Mouse (Mus musculus) embryonic facial prominence, embryonic 11.5 days (tissue): ENCODE measurements at regions not wholly inside any gene's neighbourhood (a gene's known extent, or its start where the extent isn't known, plus 50 kb on each side); places are given as distances from the start of the nearest gene placed in this dataset.
A peak's percentile ranks its signal among the peaks of the same experiment; 100 is the strongest.

Source experiments
- ATAC-seq: fragments of 200-750 bp; cut with Nextera tagmentation; replicated peaks from 2 replicates; pipeline ENCODE4 v1.8.0; 2017; ENCODE audit warnings: low read depth; ENCODE audit not compliant: insufficient number of reproducible peaks, low FRiP score, low TSS enrichment
- DNase-seq: peaks from one replicate; pipeline ENCODE4 v3.0.0-alpha.2; 2015; ENCODE audit warnings: low spot score
- H3K27ac ChIP-seq: fragments of 300-500 bp; sonication (generic); replicated peaks from 2 replicates; pipeline ENCODE4 v1.5.1; 2014; ENCODE audit warnings: mild to moderate bottlenecking, low read depth, low read length, control low read depth
- H3K27me3 ChIP-seq: fragments of 300-500 bp; sonication (generic); 2 replicates; pipeline ENCODE4 v1.6.1; 2014; ENCODE audit warnings: mild to moderate bottlenecking, low read length, moderate library complexity, mixed read lengths; ENCODE audit not compliant: control insufficient read depth, insufficient read depth
- H3K36me3 ChIP-seq: fragments of 300-500 bp; sonication (generic); replicated peaks from 2 replicates; pipeline ENCODE4 v1.6.1; 2014; ENCODE audit warnings: low read depth, mild to moderate bottlenecking, low read length, moderate library complexity, mixed read lengths; ENCODE audit not compliant: control insufficient read depth, insufficient read depth
- H3K4me1 ChIP-seq: fragments of 300-500 bp; sonication (generic); 2 replicates; pipeline ENCODE4 v1.6.1; 2014; ENCODE audit warnings: low read length, mixed read lengths; ENCODE audit not compliant: control insufficient read depth, insufficient read depth
- H3K4me2 ChIP-seq: fragments of 300-500 bp; sonication (generic); 2 replicates; pipeline ENCODE4 v1.6.1; 2014; ENCODE audit warnings: low read depth, mild to moderate bottlenecking, control low read depth, low read length, moderate library complexity
- H3K4me3 ChIP-seq: fragments of 300-500 bp; sonication (generic); 2 replicates; pipeline ENCODE4 v1.5.1; 2014; ENCODE audit warnings: low read depth, low read length, control low read depth
- H3K9ac ChIP-seq: fragments of 300-500 bp; sonication (generic); replicated peaks from 2 replicates; pipeline ENCODE4 v1.6.1; 2014; ENCODE audit warnings: mild to moderate bottlenecking, control low read depth, low read length
- H3K9me3 ChIP-seq: fragments of 300-500 bp; sonication (generic); replicated peaks from 2 replicates; pipeline ENCODE4 v1.6.1; 2016; ENCODE audit warnings: mild to moderate bottlenecking, low read length, inconsistent platforms, mixed read lengths; ENCODE audit not compliant: control insufficient read depth
- WGBS: fragments of 180-500 bp; shearing (Covaris S2); extraction: QIAGEN DNeasy Blood & Tissue Kit; methylation state at CpG from one replicate; pipeline ENCODE4 v1.1.7; 2014; 5-methylcytosine and 5-hydroxymethylcytosine counted together

DNA sequence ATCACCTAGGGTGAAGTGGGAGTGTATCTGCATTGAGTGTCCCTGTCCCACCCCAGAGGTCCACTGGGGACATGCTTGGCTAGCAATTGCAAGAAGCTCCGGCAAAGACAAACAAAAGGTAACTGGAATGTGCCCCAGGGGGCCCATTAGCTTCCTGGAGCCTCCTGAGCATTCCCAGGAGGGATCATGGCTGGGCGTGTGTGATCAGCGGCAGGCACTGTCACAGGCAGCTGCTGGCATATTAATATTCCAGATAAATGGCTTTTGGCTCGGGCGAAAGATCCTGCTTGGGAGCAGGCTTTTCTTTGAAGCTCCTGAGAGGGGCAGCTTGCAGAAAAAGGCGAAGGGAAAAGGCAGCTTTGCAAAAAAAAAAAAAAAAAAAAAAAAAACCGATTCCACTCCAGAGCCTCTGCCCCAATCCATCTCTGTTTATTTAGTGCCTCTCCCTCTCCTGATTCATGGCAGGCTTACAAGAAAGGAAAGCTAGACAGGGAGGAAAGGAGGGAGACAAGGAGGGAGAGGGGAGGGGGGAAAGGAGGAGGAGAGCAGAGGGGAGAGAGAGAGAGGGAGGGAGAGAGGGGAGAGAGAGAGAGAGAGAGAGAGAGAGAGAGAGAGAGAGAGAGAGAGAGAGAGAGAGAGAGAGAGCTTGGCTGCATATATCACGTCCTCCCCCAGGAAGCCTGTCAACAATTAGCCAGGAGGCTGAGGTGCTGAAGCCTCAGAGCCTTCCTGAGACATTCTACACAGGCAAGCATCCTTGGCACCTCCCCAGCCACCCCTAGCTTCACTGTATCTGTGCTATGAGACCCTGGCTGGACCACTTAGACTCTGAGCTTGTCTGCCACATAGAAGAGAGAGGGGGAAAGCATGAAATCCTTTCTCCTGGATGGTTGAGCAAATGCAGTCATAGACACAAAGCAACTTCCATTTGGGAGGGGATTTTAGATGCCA lies 443.4 kb upstream of the Zmiz1 start:
- WGBS, result 1% methylated on average over 7 of the region's 8 CpGs
- H3K4me1 ChIP-seq, result peaks cover 3% of the 10 kb centered on the region
- H3K27me3 ChIP-seq, result no peaks in the 10 kb centered on the region
- DNase-seq (peak; percentile 70), ATAC-seq (no peak; the same call in 1 of the 2 replicates)
- H3K27ac ChIP-seq, result peak overlapping the region; percentile 70
- peak overlapping the region; percentile 23 for H3K9ac ChIP-seq
- peak overlapping the region; percentile 26; the same call in 1 of the 2 replicates for H3K4me2 ChIP-seq
- no peaks in the 10 kb centered on the region for H3K36me3 ChIP-seq
- H3K9me3 ChIP-seq, result no peaks in the 10 kb centered on the region
- H3K4me3 ChIP-seq, result no peak overlapping the region

DNA sequence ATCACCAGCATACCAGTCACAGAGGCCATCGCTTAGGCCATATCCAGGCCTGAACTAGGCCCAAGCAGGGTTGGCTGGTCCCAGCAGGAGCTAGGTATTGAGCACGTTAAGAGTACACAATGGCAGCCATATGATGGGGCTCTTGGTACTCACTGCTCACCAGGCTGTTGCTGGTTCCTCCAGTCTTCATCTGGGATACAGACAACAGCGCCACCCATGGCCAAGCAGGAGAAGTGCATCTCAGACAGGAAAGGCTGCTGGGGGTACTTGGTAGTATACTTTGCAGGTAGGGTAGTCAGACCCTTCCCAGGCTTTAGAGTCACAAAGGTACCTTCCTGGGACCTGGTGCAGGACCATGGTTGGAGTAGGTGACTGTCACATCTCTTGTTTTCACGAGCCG lies 441.1 kb upstream of the Zmiz1 start:
- H3K4me3 ChIP-seq, result no peak overlapping the region
- H3K9ac ChIP-seq, result no peak overlapping the region
- DNase-seq (no peak), ATAC-seq (no peak)
- H3K27ac ChIP-seq, result no peak overlapping the region
- H3K4me1 ChIP-seq, result peaks cover 3% of the 10 kb centered on the region
- 65% methylated on average over 5 of the region's 5 CpGs for WGBS
- no peaks in the 10 kb centered on the region for H3K27me3 ChIP-seq
- no peaks in the 10 kb centered on the region for H3K9me3 ChIP-seq
- no peaks in the 10 kb centered on the region for H3K36me3 ChIP-seq
- no peak overlapping the region for H3K4me2 ChIP-seq

DNA sequence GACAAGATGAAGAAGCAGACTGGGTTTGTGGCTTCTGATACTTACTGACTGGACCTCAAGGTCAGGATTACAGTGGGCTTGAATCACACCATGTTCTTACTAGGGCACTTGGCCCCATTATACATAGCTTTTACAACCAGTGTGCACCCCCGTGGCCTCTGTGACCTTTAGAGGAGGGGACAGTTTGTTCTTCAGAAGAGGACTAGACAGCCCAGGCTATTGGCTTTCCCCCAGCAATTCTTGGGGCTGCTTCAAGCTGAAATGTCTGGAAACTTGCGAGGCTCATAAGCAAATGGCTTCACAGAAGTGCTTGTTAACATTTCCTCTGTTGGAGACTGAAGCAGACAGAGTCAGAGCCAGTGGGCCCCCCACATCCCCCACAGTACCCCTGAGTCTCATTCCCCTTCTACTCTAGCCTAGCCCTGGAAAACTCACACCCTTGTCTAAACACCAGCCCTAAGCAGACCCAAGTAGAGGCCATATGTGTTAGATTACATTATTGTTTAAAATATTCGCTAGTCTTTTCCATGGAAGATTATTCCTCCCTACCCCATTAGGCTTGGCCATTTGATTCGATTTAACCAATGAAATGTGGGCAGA lies 439.6 kb upstream of the Zmiz1 start:
- no peak for ATAC-seq
- H3K27me3 ChIP-seq, result no peaks in the 10 kb centered on the region
- H3K36me3 ChIP-seq, result no peaks in the 10 kb centered on the region
- 70% methylated on average over 4 of the region's 4 CpGs for WGBS
- no peaks in the 10 kb centered on the region for H3K9me3 ChIP-seq
- no peak overlapping the region for H3K4me2 ChIP-seq
- H3K4me1 ChIP-seq, result peaks cover 6% of the 10 kb centered on the region
- DNase-seq, result no peak
- no peak overlapping the region for H3K4me3 ChIP-seq
- 0 out of 2 replicates have a peak overlapping the region, but pooled peaks have one; percentile 16 for H3K27ac ChIP-seq
- H3K9ac ChIP-seq, result no peak overlapping the region

DNA sequence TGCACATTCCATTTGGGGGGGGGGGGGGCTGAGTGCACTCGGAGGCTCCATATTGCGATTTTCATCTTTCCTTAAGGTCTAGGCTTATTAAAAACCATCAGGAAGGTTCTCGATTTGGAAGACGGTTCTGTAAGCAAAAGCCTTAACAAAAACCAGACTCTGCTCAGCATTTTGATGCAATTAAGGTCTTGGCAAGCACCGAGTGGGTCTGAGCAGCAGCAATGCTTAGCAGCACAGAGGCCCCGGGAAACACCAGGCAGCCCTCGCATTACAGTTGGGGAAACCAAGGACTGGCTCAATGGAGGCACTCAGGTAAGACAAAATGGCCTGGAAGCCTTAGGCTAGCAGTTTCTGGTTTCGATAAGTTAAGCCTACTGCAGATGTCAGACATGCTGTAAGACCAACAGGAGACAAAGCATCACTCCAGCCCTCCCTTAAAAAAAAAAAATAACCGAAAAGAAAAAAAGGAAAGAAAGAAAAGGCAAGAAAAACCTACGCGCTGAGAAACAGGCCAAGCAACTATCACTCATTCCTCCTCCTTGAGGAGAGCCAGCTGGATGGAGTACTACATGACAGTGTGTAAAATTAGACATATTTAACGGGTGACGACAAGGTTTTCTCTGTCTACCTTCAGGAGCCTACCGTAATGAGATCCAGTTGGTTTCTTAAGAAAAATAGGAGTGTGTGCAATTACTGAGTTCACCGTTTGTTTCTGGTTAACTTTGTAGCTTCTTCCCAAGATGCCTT lies 436.3 kb upstream of the Zmiz1 start:
- Histone ChIP-seq H3K4me3 (no peak overlapping the region), H3K9ac (no peak overlapping the region), H3K27ac (peak overlapping the region; percentile 76; the same call in 1 of the 2 replicates), H3K4me1 (peaks cover 3% of the 10 kb centered on the region; the same call in 1 of the 2 replicates), H3K4me2 (no peak overlapping the region), H3K36me3 (no peaks in the 10 kb centered on the region), H3K9me3 (no peaks in the 10 kb centered on the region), H3K27me3 (no peaks in the 10 kb centered on the region)
- ATAC-seq (no peak), DNase-seq (peak; percentile 82)
- WGBS, result 45% methylated on average over 15 of the region's 15 CpGs

DNA sequence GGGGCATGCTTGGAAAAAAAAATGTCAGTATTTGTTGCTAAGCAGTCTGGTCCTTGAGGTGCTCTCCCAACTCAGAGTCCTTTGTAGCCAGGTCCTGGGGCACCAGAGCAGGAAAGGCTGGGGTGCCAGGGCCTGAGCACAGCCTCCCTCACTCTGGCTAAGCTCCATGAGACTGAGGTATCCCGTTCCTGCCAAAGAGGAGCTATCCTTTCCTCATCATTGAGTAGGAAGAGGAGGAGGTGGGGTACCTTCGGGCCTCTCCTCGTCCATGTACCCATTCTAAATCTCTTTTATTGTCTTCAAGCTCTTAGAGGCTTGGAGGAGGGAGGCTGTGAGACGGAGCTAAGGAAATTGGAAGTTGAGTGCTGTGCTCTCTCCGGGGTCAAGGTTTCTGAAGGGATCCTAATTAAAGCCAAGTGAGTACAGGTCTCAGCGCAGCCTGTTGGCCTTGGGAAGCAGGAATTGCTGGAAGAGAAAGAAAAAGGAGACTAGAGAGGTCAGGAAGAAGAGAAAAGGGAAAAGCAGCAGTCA lies 435.6 kb upstream of the Zmiz1 start:
- Histone ChIP-seq H3K27me3 (no peaks in the 10 kb centered on the region), H3K4me2 (no peak overlapping the region), H3K4me3 (no peak overlapping the region), H3K27ac (peak overlapping the region; percentile 76; the same call in 1 of the 2 replicates), H3K4me1 (peaks cover 3% of the 10 kb centered on the region; the same call in 1 of the 2 replicates), H3K9ac (no peak overlapping the region), H3K36me3 (no peaks in the 10 kb centered on the region), H3K9me3 (no peaks in the 10 kb centered on the region)
- WGBS, result 37% methylated on average over 6 of the region's 6 CpGs
- 0 out of 2 replicates have a peak, but pooled peaks have one; percentile 26 for ATAC-seq
- DNase-seq, result peak; percentile 36

DNA sequence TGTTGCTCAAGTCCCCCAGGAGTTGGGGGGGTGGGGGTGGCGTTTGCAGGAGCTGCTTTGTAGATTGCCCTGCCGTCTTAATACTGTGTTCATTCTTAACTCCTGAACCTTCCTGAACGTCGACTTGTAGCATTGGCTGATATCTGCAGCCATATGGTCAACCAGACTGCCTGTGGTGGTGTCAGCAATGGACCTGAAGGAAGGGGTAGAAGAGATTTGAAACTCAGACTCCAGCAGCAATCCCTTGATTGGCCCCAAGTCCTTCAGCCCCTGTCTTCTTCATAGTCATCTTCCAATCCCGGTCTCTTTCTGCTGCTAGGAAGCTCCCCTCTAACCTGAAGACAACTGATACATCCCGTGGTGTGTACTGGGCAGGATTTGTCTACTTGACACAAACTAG lies 433.9 kb upstream of the Zmiz1 start:
- DNase-seq (no peak), ATAC-seq (no peak)
- Histone ChIP-seq H3K27ac (no peak overlapping the region), H3K9ac (no peak overlapping the region), H3K4me3 (no peak overlapping the region), H3K9me3 (no peaks in the 10 kb centered on the region), H3K27me3 (no peaks in the 10 kb centered on the region), H3K4me2 (no peak overlapping the region), H3K4me1 (peaks cover 3% of the 10 kb centered on the region; the same call in 1 of the 2 replicates), H3K36me3 (no peaks in the 10 kb centered on the region)
- 90% methylated on average over 6 of the region's 6 CpGs for WGBS

DNA sequence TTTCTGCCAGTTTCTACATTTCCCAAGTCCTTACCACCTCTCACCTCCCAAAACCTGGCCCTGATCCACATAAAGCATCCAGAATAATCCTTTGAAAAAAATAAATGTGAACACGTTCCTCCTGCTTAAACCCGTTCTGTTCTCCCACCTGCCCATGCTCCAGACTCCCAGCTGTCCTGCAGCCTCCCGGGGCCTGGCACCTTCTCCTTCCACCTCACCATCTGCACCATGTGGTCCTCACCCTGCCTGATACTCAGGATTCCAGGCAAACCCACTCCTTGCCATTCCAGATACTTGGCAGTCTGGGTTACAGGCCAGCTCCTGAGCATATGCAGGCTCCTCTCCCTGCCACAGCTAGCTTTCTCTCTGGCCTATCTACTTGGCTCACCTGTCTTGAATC lies 431.9 kb upstream of the Zmiz1 start:
- Histone ChIP-seq H3K9ac (no peak overlapping the region), H3K36me3 (no peaks in the 10 kb centered on the region), H3K27me3 (no peaks in the 10 kb centered on the region), H3K4me1 (peaks cover 3% of the 10 kb centered on the region; the same call in 1 of the 2 replicates), H3K4me3 (no peak overlapping the region), H3K27ac (no peak overlapping the region), H3K4me2 (no peak overlapping the region), H3K9me3 (no peaks in the 10 kb centered on the region)
- ATAC-seq (no peak), DNase-seq (no peak)
- 87% methylated on average over 3 of the region's 3 CpGs for WGBS
